Mouse (Mus musculus): ENCODE results near the gene Fabp1. TPM values are rescaled to one million over a fixed set of nuclear protein-coding genes. Genes with fewer than 3 reads are reported as not detected.

The Fabp1 gene
- polyA plus RNA-seq, 1 experiment: not detected

GRCm38 (mm10) chr6:71208691-71209090 lies 9.1 kb downstream of the Fabp1 start:
- no peak for DNase-seq (ENCODE audit: extremely low spot score in 1 of 2, low spot score in 1 of 2)

GRCm38 (mm10) chr6:71211917-71212316 lies 12.3 kb downstream of the Fabp1 start:
- peak in 1 of 2 experiments; percentile 6 for DNase-seq (ENCODE audit: extremely low spot score in 1 of 2, low spot score in 1 of 2)

- no peak for DNase-seq (ENCODE audit: extremely low spot score in 1 of 2, low spot score in 1 of 2)
Measured at GRCm38 (mm10) chr6:71212471-71212870, 12.8 kb downstream of the Fabp1 start.

GRCm38 (mm10) chr6:71221501-71221900 lies 21.9 kb downstream of the Fabp1 start:
- no peak for DNase-seq (ENCODE audit: extremely low spot score in 1 of 2, low spot score in 1 of 2)

GRCm38 (mm10) chr6:71224184-71224943 lies 24.7 kb downstream of the Fabp1 start:
- no peak for DNase-seq (ENCODE audit: extremely low spot score in 1 of 2, low spot score in 1 of 2)

GRCm38 (mm10) chr6:71226544-71226943 lies 26.9 kb downstream of the Fabp1 start:
- DNase-seq (ENCODE audit: extremely low spot score in 1 of 2, low spot score in 1 of 2): no peak

GRCm38 (mm10) chr6:71227157-71227770 lies 27.6 kb downstream of the Fabp1 start:
- no peak for DNase-seq (ENCODE audit: extremely low spot score in 1 of 2, low spot score in 1 of 2)

- DNase-seq (ENCODE audit: extremely low spot score in 1 of 2, low spot score in 1 of 2): no peak
Measured at GRCm38 (mm10) chr6:71235121-71235520, 35.5 kb downstream of the Fabp1 start.

- DNase-seq (ENCODE audit: extremely low spot score in 1 of 2, low spot score in 1 of 2): no peak
Measured at GRCm38 (mm10) chr6:71235944-71236343, 36.3 kb downstream of the Fabp1 start.

- no peak for DNase-seq (ENCODE audit: extremely low spot score in 1 of 2, low spot score in 1 of 2)
Measured at GRCm38 (mm10) chr6:71236506-71236905, 36.9 kb downstream of the Fabp1 start.

GRCm38 (mm10) chr6:71237031-71237431 lies 37.4 kb downstream of the Fabp1 start:
- no peak for DNase-seq (ENCODE audit: extremely low spot score in 1 of 2, low spot score in 1 of 2)

GRCm38 (mm10) chr6:71239069-71239750 lies 39.6 kb downstream of the Fabp1 start:
- no peak for DNase-seq (ENCODE audit: extremely low spot score in 1 of 2, low spot score in 1 of 2)

GRCm38 (mm10) chr6:71240831-71241230 lies 41.2 kb downstream of the Fabp1 start:
- no peak for DNase-seq (ENCODE audit: extremely low spot score in 1 of 2, low spot score in 1 of 2)

GRCm38 (mm10) chr6:71242811-71243210 lies 43.2 kb downstream of the Fabp1 start:
- no peak for DNase-seq (ENCODE audit: extremely low spot score in 1 of 2, low spot score in 1 of 2)

- DNase-seq (ENCODE audit: extremely low spot score in 1 of 2, low spot score in 1 of 2): no peak
Measured at GRCm38 (mm10) chr6:71243258-71243657, 43.6 kb downstream of the Fabp1 start.

GRCm38 (mm10) chr6:71248420-71248819 lies 48.8 kb downstream of the Fabp1 start:
- DNase-seq (ENCODE audit: extremely low spot score in 1 of 2, low spot score in 1 of 2): no peak

- DNase-seq (ENCODE audit: extremely low spot score in 1 of 2, low spot score in 1 of 2): no peak
Measured at GRCm38 (mm10) chr6:71249615-71250014, 50.0 kb downstream of the Fabp1 start.

GRCm38 (mm10) chr6:71250951-71251350 lies 51.3 kb downstream of the Fabp1 start:
- no peak for DNase-seq (ENCODE audit: extremely low spot score in 1 of 2, low spot score in 1 of 2)

- DNase-seq (ENCODE audit: extremely low spot score in 1 of 2, low spot score in 1 of 2): no peak
Measured at GRCm38 (mm10) chr6:71254456-71254855, 54.8 kb downstream of the Fabp1 start.
